Mouse (Mus musculus) midbrain, embryonic 15.5 days (tissue): Measurements from ENCODE around the gene Ror1. TPM values are rescaled to one million over a fixed set of nuclear protein-coding genes. Genes with fewer than 3 reads are reported as not detected.

Source experiments
- ATAC-seq: fragments of 200-750 bp; cut with Nextera tagmentation; replicated peaks from 2 replicates; pipeline ENCODE4 v1.8.0; 2017; ENCODE audit warnings: moderate TSS enrichment
- H3K27ac ChIP-seq: fragments of 300-500 bp; sonication (generic); 2 replicates; pipeline ENCODE4 v1.5.1; 2015; ENCODE audit warnings: mild to moderate bottlenecking, inconsistent platforms
- H3K27me3 ChIP-seq: fragments of 300-500 bp; sonication (generic); replicated peaks from 2 replicates; pipeline ENCODE4 v1.6.1; 2015; ENCODE audit warnings: inconsistent platforms
- H3K36me3 ChIP-seq: fragments of 300-500 bp; sonication (generic); replicated peaks from 2 replicates; pipeline ENCODE4 v1.6.1; 2015; ENCODE audit warnings: inconsistent platforms
- H3K4me1 ChIP-seq: fragments of 300-500 bp; sonication (generic); 2 replicates; pipeline ENCODE4 v1.6.1; 2015; ENCODE audit warnings: inconsistent platforms
- H3K4me2 ChIP-seq: fragments of 300-500 bp; sonication (generic); 2 replicates; pipeline ENCODE4 v1.6.1; 2015; ENCODE audit warnings: inconsistent platforms, mild to moderate bottlenecking, moderate library complexity
- H3K4me3 ChIP-seq: fragments of 300-500 bp; sonication (generic); 2 replicates; pipeline ENCODE4 v1.5.1; 2015; ENCODE audit warnings: mild to moderate bottlenecking, inconsistent platforms
- H3K9ac ChIP-seq: fragments of 300-500 bp; sonication (generic); 2 replicates; pipeline ENCODE4 v1.6.1; 2015; ENCODE audit warnings: mild to moderate bottlenecking, inconsistent platforms
- H3K9me3 ChIP-seq: fragments of 300-500 bp; sonication (generic); 2 replicates; pipeline ENCODE4 v1.6.1; 2016; ENCODE audit warnings: inconsistent platforms
- WGBS: fragments of 180-500 bp; shearing (Covaris S2); methylation state at CpG from one replicate; pipeline ENCODE4 v1.1.7; 2015; ENCODE audit warnings: mixed read lengths; 5-methylcytosine and 5-hydroxymethylcytosine counted together
- polyA plus RNA-seq: library from polyadenylated mRNA; unstranded; fragments of >200 nt; fragmentation: Nextera tagmentation; extraction: Ambion mirVana; gene quantifications from 2 replicates; pipeline ENCODE4 v1.2.1, GENCODE M21; 2015

The Ror1 gene
- polyA plus RNA-seq, 1 experiment from 2014 or later = 1.1 TPM

DNA sequence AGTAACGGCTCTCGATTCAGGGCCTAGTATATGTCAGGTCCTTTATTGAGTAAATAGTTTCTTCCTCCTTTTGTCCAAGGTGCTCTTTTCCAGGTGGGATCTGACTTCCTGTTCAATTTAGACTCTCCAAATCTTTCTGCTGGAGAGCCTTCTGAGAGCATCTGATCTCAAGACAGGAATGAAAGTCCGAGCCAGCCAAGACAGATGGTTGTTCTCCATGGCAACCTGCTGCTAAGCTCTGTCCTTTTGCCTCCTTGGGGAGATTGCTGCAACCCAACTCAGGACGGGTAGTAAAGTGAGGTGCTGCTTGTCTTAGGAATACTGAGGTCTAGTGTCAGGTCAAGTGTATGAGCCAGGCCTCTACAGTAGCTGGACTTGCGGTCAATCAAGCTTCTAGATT, 25.0 kb downstream of the Ror1 start:
- 82% methylated on average over 5 of the region's 5 CpGs for WGBS
- Histone ChIP-seq H3K27me3 (no peaks in the 10 kb centered on the region), H3K4me1 (no peaks in the 10 kb centered on the region), H3K9me3 (no peaks in the 10 kb centered on the region), H3K27ac (no peak overlapping the region), H3K36me3 (no peaks in the 10 kb centered on the region), H3K4me2 (no peak overlapping the region), H3K9ac (no peak overlapping the region), H3K4me3 (no peak overlapping the region)
- no peak for ATAC-seq

DNA sequence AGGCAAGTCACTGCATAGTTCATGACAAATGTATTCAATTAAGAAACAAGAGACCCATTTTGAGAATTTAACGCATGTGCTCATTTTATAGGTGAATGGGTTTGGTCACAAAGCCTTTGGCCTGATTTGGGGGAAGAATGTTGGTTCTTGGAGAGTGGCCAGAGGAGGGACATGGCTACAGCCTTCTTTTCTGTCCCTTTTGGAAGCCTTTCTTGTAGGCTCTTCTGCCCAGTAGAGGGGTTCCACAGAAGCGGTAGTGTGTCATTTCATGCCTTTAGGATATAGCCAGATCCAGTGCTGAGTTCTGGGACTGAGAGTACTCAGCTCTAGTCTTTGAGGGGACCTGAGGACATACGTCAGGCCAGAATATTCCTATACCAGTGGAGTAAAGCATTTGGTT, 26.8 kb downstream of the Ror1 start:
- ATAC-seq = no peak
- Histone ChIP-seq H3K4me2 (no peak overlapping the region), H3K4me1 (no peaks in the 10 kb centered on the region), H3K36me3 (no peaks in the 10 kb centered on the region), H3K27me3 (no peaks in the 10 kb centered on the region), H3K9me3 (no peaks in the 10 kb centered on the region), H3K27ac (no peak overlapping the region), H3K9ac (no peak overlapping the region), H3K4me3 (no peak overlapping the region)
- 92% methylated on average over 3 of the region's 3 CpGs for WGBS

- Histone ChIP-seq H3K27me3 (no peaks in the 10 kb centered on the region), H3K4me2 (no peak overlapping the region), H3K27ac (no peak overlapping the region), H3K9ac (no peak overlapping the region), H3K9me3 (no peaks in the 10 kb centered on the region), H3K4me3 (no peak overlapping the region), H3K36me3 (no peaks in the 10 kb centered on the region), H3K4me1 (no peaks in the 10 kb centered on the region)
- ATAC-seq = no peak
- WGBS = 75% methylated on average over 3 of the region's 3 CpGs
Observed at GRCm38 (mm10) chr4:100123519-100123918, 27.9 kb downstream of the Ror1 start.

- no peak for ATAC-seq
- no peaks in the 10 kb centered on the region for H3K27me3 ChIP-seq
- no peaks in the 10 kb centered on the region for H3K36me3 ChIP-seq
- no peak overlapping the region for H3K27ac ChIP-seq
- H3K4me1 ChIP-seq = no peaks in the 10 kb centered on the region
- no peaks in the 10 kb centered on the region for H3K9me3 ChIP-seq
- H3K4me2 ChIP-seq = no peak overlapping the region
- H3K9ac ChIP-seq = no peak overlapping the region
- H3K4me3 ChIP-seq = no peak overlapping the region
Observed at GRCm38 (mm10) chr4:100124056-100124455, 28.5 kb downstream of the Ror1 start.

DNA sequence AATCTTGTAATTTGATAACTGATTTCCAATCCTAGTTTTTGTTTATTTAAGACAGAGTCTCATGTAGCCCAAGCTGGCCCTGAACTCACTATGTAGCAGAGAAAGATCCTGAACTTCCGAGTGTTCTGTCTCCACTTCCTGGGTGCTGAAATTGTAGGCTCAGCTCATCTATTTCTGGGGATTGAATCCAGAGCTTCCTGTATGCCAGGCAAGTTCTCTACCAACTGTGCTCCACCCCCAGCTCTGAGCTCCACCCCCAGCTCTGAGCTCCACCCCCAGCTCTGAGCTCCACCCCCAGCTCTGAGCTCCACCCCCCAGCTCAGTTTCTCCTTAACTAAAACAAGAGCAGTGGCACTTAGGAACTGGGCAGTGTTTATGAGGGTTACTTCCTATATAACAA, 29.3 kb downstream of the Ror1 start:
- Histone ChIP-seq H3K9me3 (no peaks in the 10 kb centered on the region), H3K4me2 (no peak overlapping the region), H3K27me3 (no peaks in the 10 kb centered on the region), H3K36me3 (no peaks in the 10 kb centered on the region), H3K4me1 (no peaks in the 10 kb centered on the region), H3K9ac (no peak overlapping the region), H3K4me3 (no peak overlapping the region), H3K27ac (no peak overlapping the region)
- no peak for ATAC-seq
- WGBS = 85% methylated on average over 1 of the region's 1 CpGs

- Histone ChIP-seq H3K27ac (no peak overlapping the region), H3K27me3 (no peaks in the 10 kb centered on the region), H3K36me3 (no peaks in the 10 kb centered on the region), H3K9me3 (no peaks in the 10 kb centered on the region), H3K4me3 (no peak overlapping the region), H3K4me2 (no peak overlapping the region), H3K4me1 (no peaks in the 10 kb centered on the region), H3K9ac (no peak overlapping the region)
- WGBS = 46% methylated on average over 12 of the region's 12 CpGs
- no peak for ATAC-seq
Observed at GRCm38 (mm10) chr4:100126531-100127310, 31.1 kb downstream of the Ror1 start.

- Histone ChIP-seq H3K9me3 (no peaks in the 10 kb centered on the region), H3K4me3 (no peak overlapping the region), H3K27ac (no peak overlapping the region), H3K4me1 (no peaks in the 10 kb centered on the region), H3K9ac (no peak overlapping the region), H3K36me3 (no peaks in the 10 kb centered on the region), H3K27me3 (no peaks in the 10 kb centered on the region), H3K4me2 (no peak overlapping the region)
- ATAC-seq = no peak
- WGBS = 87% methylated on average over 12 of the region's 12 CpGs
Observed at GRCm38 (mm10) chr4:100128026-100128922, 32.7 kb downstream of the Ror1 start.

GRCm38 (mm10) chr4:100129201-100129600, 33.6 kb downstream of the Ror1 start:
- H3K36me3 ChIP-seq = no peaks in the 10 kb centered on the region
- no peaks in the 10 kb centered on the region for H3K9me3 ChIP-seq
- H3K27ac ChIP-seq = no peak overlapping the region
- no peak overlapping the region for H3K4me2 ChIP-seq
- no peaks in the 10 kb centered on the region for H3K4me1 ChIP-seq
- no peaks in the 10 kb centered on the region for H3K27me3 ChIP-seq
- H3K4me3 ChIP-seq = no peak overlapping the region
- WGBS = 73% methylated on average over 5 of the region's 5 CpGs
- ATAC-seq = no peak
- no peak overlapping the region for H3K9ac ChIP-seq

GRCm38 (mm10) chr4:100130771-100131475, 35.3 kb downstream of the Ror1 start:
- H3K36me3 ChIP-seq = no peaks in the 10 kb centered on the region
- ATAC-seq = no peak
- H3K4me1 ChIP-seq = no peaks in the 10 kb centered on the region
- H3K27me3 ChIP-seq = no peaks in the 10 kb centered on the region
- no peak overlapping the region for H3K27ac ChIP-seq
- WGBS = 80% methylated on average over 3 of the region's 3 CpGs
- H3K9me3 ChIP-seq = no peaks in the 10 kb centered on the region
- no peak overlapping the region for H3K4me3 ChIP-seq
- H3K4me2 ChIP-seq = no peak overlapping the region
- H3K9ac ChIP-seq = no peak overlapping the region

- H3K9me3 ChIP-seq = no peaks in the 10 kb centered on the region
- no peak for ATAC-seq
- H3K4me3 ChIP-seq = no peak overlapping the region
- H3K27ac ChIP-seq = no peak overlapping the region
- no peaks in the 10 kb centered on the region for H3K4me1 ChIP-seq
- H3K9ac ChIP-seq = no peak overlapping the region
- H3K27me3 ChIP-seq = no peaks in the 10 kb centered on the region
- H3K4me2 ChIP-seq = no peak overlapping the region
- H3K36me3 ChIP-seq = no peaks in the 10 kb centered on the region
- WGBS = 88% methylated on average over 2 of the region's 2 CpGs
Observed at GRCm38 (mm10) chr4:100131488-100131887, 35.9 kb downstream of the Ror1 start.

- WGBS = 85% methylated on average over 3 of the region's 3 CpGs
- no peak overlapping the region for H3K27ac ChIP-seq
- no peaks in the 10 kb centered on the region for H3K9me3 ChIP-seq
- no peak overlapping the region for H3K4me2 ChIP-seq
- no peak overlapping the region for H3K9ac ChIP-seq
- no peak overlapping the region for H3K4me3 ChIP-seq
- H3K4me1 ChIP-seq = no peaks in the 10 kb centered on the region
- no peaks in the 10 kb centered on the region for H3K36me3 ChIP-seq
- no peak for ATAC-seq
- H3K27me3 ChIP-seq = no peaks in the 10 kb centered on the region
Observed at GRCm38 (mm10) chr4:100132261-100132660, 36.7 kb downstream of the Ror1 start.

GRCm38 (mm10) chr4:100136046-100136445, 40.5 kb downstream of the Ror1 start:
- ATAC-seq = no peak
- no peak overlapping the region for H3K27ac ChIP-seq
- H3K4me3 ChIP-seq = no peak overlapping the region
- 94% methylated on average over 4 of the region's 4 CpGs for WGBS
- H3K9ac ChIP-seq = no peak overlapping the region
- no peaks in the 10 kb centered on the region for H3K4me1 ChIP-seq
- no peaks in the 10 kb centered on the region for H3K27me3 ChIP-seq
- no peaks in the 10 kb centered on the region for H3K9me3 ChIP-seq
- no peak overlapping the region for H3K4me2 ChIP-seq
- H3K36me3 ChIP-seq = no peaks in the 10 kb centered on the region
